20 mouse cellular contexts compared by ENCODE assay signal in genomic region chr19:24971307-24971706, GRCm38 (mm10). TPM values are rescaled to one million over a fixed set of nuclear protein-coding genes. Genes with fewer than 3 reads are reported as not detected.
DNase-seq lines count a peak whose midpoint lies in the region; ATAC-seq lines count a peak whose summit lies in the region.
"Had no signal": no experiment of that assay in that cellular context is flagged by ENCODE, and none has a peak within 500 bp of the region (broad histone marks: within the 10 kb centered on the region; RNA-seq: fewer than 3 reads in every experiment).

No protein-coding gene starts in this region.

- no peaks in the 10 kb centered on the region for H3K36me3 ChIP-seq in kidney, embryonic 16.5 days (ENCODE audit: insufficient read depth, low read length)
- H3K36me3 ChIP-seq: embryonic facial prominence, embryonic 10.5 days; G1E; heart, embryonic 12.5 days; midbrain, embryonic 12.5 days had no signal

- ATAC-seq in frontal cortex, adult (ENCODE audit: low TSS enrichment), result peak; percentile 52; the same call in 1 of the 2 replicates
- ATAC-seq in granulocyte monocyte progenitor cell, adult 5-6 weeks (replicated peaks; ENCODE audit: poor library complexity, severe bottlenecking), result peak; percentile 98
- peak; percentile 96 for ATAC-seq in monocyte, adult 5-6 weeks (replicated peaks; ENCODE audit: insufficient number of reproducible peaks, low FRiP score, low TSS enrichment, poor library complexity, severe bottlenecking)
- ATAC-seq in kidney, embryonic 16.5 days (ENCODE audit: low FRiP score, low TSS enrichment), result no peak

- no peaks in the 10 kb centered on the region for H3K9me3 ChIP-seq in kidney, embryonic 16.5 days (ENCODE audit: low read length)
- H3K9me3 ChIP-seq: embryonic facial prominence, embryonic 10.5 days; G1E; heart, embryonic 12.5 days; midbrain, embryonic 12.5 days had no signal

- H3K27ac ChIP-seq in kidney, embryonic 16.5 days (ENCODE audit: low read length), result no peak overlapping the region
- H3K27ac ChIP-seq: embryonic facial prominence, embryonic 10.5 days; midbrain, embryonic 12.5 days had no signal

- no peaks in the 10 kb centered on the region for H3K4me1 ChIP-seq in kidney, embryonic 16.5 days (ENCODE audit: insufficient read depth, low read length)
- H3K4me1 ChIP-seq: embryonic facial prominence, embryonic 10.5 days; heart, embryonic 12.5 days; midbrain, embryonic 12.5 days had no signal

- H3K4me2 ChIP-seq in kidney, embryonic 16.5 days (replicated peaks; ENCODE audit: low read depth, low read length), result no peak overlapping the region
- H3K4me2 ChIP-seq: heart, embryonic 12.5 days; lung, embryonic 14.5 days; midbrain, embryonic 12.5 days had no signal

- DNase-seq in frontal cortex, postnatal 10 days (ENCODE audit: low spot score in 2 of 2), result no peak
- peak; percentile 22 to 27 for DNase-seq in B cell, adult 2 months
- DNase-seq in layer of hippocampus, postnatal 10 days (ENCODE audit: low spot score in 2 of 2), result no peak
- no peak for DNase-seq in layer of hippocampus, adult 9-11 months
- DNase-seq: adrenal gland, postnatal 25 days; cerebellum, adult 9-10 months; gastrocnemius, postnatal 25 days; heart, postnatal 4 days; lung, embryonic 14.5 days; right cerebral cortex, postnatal 14 days had no signal

- H3K27me3 ChIP-seq in kidney, embryonic 16.5 days (ENCODE audit: insufficient read depth, low read length), result no peaks in the 10 kb centered on the region
- H3K27me3 ChIP-seq: heart, embryonic 12.5 days; midbrain, embryonic 12.5 days had no signal

- no peak overlapping the region for H3K4me3 ChIP-seq in kidney, embryonic 16.5 days (ENCODE audit: low read length)
- H3K4me3 ChIP-seq: embryonic facial prominence, embryonic 10.5 days; erythroblast, embryonic 14.5 days; heart, embryonic 12.5 days; midbrain, embryonic 12.5 days; myocyte had no signal

- 81% methylated on average over 7 of the region's 7 CpGs for WGBS in kidney, embryonic 16.5 days

- no peak overlapping the region for H3K9ac ChIP-seq in kidney, embryonic 16.5 days (replicated peaks; ENCODE audit: low read length)
- H3K9ac ChIP-seq: heart, embryonic 12.5 days; lung, embryonic 14.5 days; midbrain, embryonic 12.5 days had no signal

RNA-seq across cellular contexts. Expression of gene Cbwd1, which starts 9.9 kb away (rescaled TPM):
- 5.3 and 14.2 TPM in 2 replicates for total RNA-seq in granulocyte monocyte progenitor cell, adult 5-6 weeks (2014; fragmentation: Nextera tagmentation)
- total RNA-seq in granulocyte monocyte progenitor cell, adult 5-6 weeks (2017), result 24.6 and 37.7 TPM in 2 replicates
- total RNA-seq in monocyte, adult 5-6 weeks (2017), result 10.2 to 30.6 TPM (median 17.2 TPM) in 3 replicates
- total RNA-seq in layer of hippocampus, postnatal 10 days (2021), result 10 to 100 TPM; 12.0 to 14.2 TPM
- 17.7 and 23.3 TPM in 2 replicates for polyA plus RNA-seq in kidney, embryonic 16.5 days (2015; fragmentation: Nextera tagmentation; extraction: Ambion mirVana)

RNA-seq across cellular contexts. Expression of gene Dock8, which starts 28.0 kb away (rescaled TPM):
- total RNA-seq in granulocyte monocyte progenitor cell, adult 5-6 weeks (2014; fragmentation: Nextera tagmentation), result 100 and 126 TPM in 2 replicates
- 46.1 and 58.8 TPM in 2 replicates for total RNA-seq in granulocyte monocyte progenitor cell, adult 5-6 weeks (2017)
- 92.8 to 147 TPM (median 110 TPM) in 3 replicates for total RNA-seq in monocyte, adult 5-6 weeks (2017)
- 1 to 10 TPM; 2.5 to 4.2 TPM for total RNA-seq in layer of hippocampus, postnatal 10 days (2021)
- 3.9 and 6.2 TPM in 2 replicates for polyA plus RNA-seq in kidney, embryonic 16.5 days (2015; fragmentation: Nextera tagmentation; extraction: Ambion mirVana)

Comparison
In these comparisons a context has a peak if more than half of its experiments do, and no peak if none do; other contexts are left out.
1. DNase-seq: peak in B cell, adult 2 months (2 of 2); none in frontal cortex, postnatal 10 days (0 of 2), layer of hippocampus, postnatal 10 days (0 of 2) and layer of hippocampus, adult 9-11 months (single experiment).
2. RNA of gene Dock8, which starts 28.0 kb away (total RNA-seq): 46.1 to 126 TPM in granulocyte monocyte progenitor cell, adult 5-6 weeks and 92.8 to 147 TPM in monocyte, adult 5-6 weeks; 2.5 to 4.2 TPM in layer of hippocampus, postnatal 10 days; every median in the first group is over 4 times any median in the second.